Mouse (Mus musculus) midbrain, embryonic 15.5 days (tissue): ENCODE data around the gene Taar7a. TPM values are rescaled to one million over a fixed set of nuclear protein-coding genes. Genes with fewer than 3 reads are reported as not detected.

Source experiments
- polyA plus RNA-seq: library from polyadenylated mRNA; unstranded; fragments of >200 nt; fragmentation: Nextera tagmentation; extraction: Ambion mirVana; gene quantifications from 2 replicates; pipeline ENCODE4 v1.2.1, GENCODE M21; 2015

The Taar7a gene
- polyA plus RNA-seq, 1 experiment from 2014 or later: not detected

Other genes starting within 250 kb of the Taar7a start
- 84.7 and 98.7 TPM in 2 replicates for gene Rps12, start 206.2 kb downstream of the Taar7a start, polyA plus RNA-seq
- 15.4 and 16.6 TPM in 2 replicates for gene Slc18b1, start 196.5 kb downstream of the Taar7a start, polyA plus RNA-seq
- gene Vnn3, start 142.0 kb downstream of the Taar7a start, polyA plus RNA-seq: 0.09 TPM in 1 of 2 replicates, not detected in the other
- gene Vnn1, start 98.8 kb downstream of the Taar7a start, polyA plus RNA-seq: 0.31 and 0.68 TPM in 2 replicates
- not detected in 2 replicates for gene Taar1, start 73.1 kb downstream of the Taar7a start, polyA plus RNA-seq
- 0.17 TPM in 2 replicates for gene Taar2, start 54.9 kb downstream of the Taar7a start, polyA plus RNA-seq
- not detected in 2 replicates for gene Taar3, start 43.9 kb downstream of the Taar7a start, polyA plus RNA-seq
- not detected in 2 replicates for gene Taar4, start 33.0 kb downstream of the Taar7a start, polyA plus RNA-seq
- gene Taar5, start 22.8 kb downstream of the Taar7a start, polyA plus RNA-seq: not detected in 2 replicates
- not detected in 2 replicates for gene Taar6, start 7.8 kb downstream of the Taar7a start, polyA plus RNA-seq
- gene Taar7b, start 6.5 kb upstream of the Taar7a start, polyA plus RNA-seq: not detected in 2 replicates
- not detected in 2 replicates for gene Taar7d, start 33.7 kb upstream of the Taar7a start, polyA plus RNA-seq
- not detected in 2 replicates for gene Taar7e, start 44.1 kb upstream of the Taar7a start, polyA plus RNA-seq
- gene Taar7f, start 56.0 kb upstream of the Taar7a start, polyA plus RNA-seq: not detected in 2 replicates
- gene Taar8a, start 83.0 kb upstream of the Taar7a start, polyA plus RNA-seq: not detected in 2 replicates
- gene Taar8b, start 98.8 kb upstream of the Taar7a start, polyA plus RNA-seq: not detected in 2 replicates
- gene Taar8c, start 108.4 kb upstream of the Taar7a start, polyA plus RNA-seq: not detected in 2 replicates
- gene Taar9, start 116.1 kb upstream of the Taar7a start, polyA plus RNA-seq: not detected in 2 replicates
- gene Stx7, start 155.8 kb upstream of the Taar7a start, polyA plus RNA-seq: 321 and 340 TPM in 2 replicates
- gene Moxd1, start 230.0 kb upstream of the Taar7a start, polyA plus RNA-seq: 1.2 and 1.8 TPM in 2 replicates